Mouse (Mus musculus) T-helper 2 cell (primary cell): ENCODE results near the gene Zcchc7.

Experiments used
- in situ Hi-C: fragments of 300-600 bp; cut with MboI, MseI; formaldehyde crosslinking; loops from one replicate; pipeline ENCODE4 v1.15.1; 2025; ENCODE audit warnings: high pct_unique_total_duplicates

Gene Zcchc7

GRCm38 (mm10) chr4:44917312-44917848 lies 161.7 kb downstream of the Zcchc7 start:
- in situ Hi-C loops = no loop called here

DNA sequence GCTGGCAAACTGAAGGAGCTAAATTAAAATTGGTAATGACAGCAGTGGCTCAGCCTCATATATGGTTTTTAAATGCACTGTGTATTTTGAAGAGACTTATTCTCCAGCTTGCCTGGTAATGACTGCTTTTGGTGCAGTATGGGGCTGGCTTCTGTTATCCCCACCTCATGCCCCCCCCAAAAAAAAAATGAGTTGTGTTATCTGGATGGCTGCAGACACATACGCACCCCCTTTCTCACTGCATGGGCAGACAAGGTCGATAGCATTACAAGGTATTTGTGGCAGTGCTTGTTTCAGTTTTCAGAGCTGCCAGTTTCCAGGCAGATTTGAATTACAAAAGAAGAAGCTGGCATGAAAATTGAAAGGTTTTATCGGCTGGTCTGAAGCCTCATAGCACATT lies 162.2 kb downstream of the Zcchc7 start:
- in situ Hi-C loops = no loop called here

DNA sequence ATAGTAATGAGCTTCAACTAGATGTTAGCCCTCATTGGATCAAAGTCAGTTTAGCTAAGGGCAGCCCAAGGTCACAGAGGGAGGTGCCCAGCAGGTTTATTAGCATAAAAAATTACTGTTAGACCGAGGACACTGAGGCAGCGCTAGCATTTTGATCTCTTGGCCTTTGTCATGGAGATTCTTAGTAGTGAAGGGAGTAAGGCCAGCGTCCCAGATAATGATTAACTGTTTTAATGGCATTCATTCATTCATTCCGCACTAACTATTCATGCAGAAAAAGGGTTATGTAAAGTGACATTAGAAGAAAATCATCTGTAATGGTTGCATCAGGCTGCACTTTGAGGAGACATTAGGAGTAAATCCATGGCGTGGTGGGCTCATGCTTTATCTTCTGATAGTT lies 165.2 kb downstream of the Zcchc7 start:
- in situ Hi-C loops = no loop called here

GRCm38 (mm10) chr4:44922466-44923128 lies 166.9 kb downstream of the Zcchc7 start:
- in situ Hi-C loops = no loop called here

- in situ Hi-C loops = no loop called here
These were observed 167.4 kb downstream of the Zcchc7 start for GRCm38 (mm10) chr4:44923129-44923481.

GRCm38 (mm10) chr4:44927934-44928333 lies 172.3 kb downstream of the Zcchc7 start:
- in situ Hi-C loops = loop anchor here (25.0 kb wide), 1 partner anchor 391 kb away; no protein-coding TSS in a partner anchor

DNA sequence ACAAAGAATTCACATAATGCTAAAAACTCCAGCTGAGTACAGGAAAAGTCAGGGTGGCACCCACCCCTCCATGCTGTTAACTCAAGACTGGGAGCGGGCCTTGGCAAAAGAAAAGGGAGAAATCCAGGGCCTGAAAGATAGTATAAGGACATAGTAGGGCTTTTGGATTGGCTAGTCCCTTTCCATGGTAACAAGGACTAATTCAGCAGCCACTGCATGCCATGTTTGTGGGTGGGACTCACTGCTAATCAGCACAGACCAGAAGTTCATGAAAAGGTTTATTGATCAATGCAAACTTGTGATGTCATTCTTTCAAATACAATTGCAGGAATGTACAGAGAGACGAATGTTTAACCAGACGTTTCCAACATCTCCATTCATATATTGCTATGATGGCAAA lies 173.1 kb downstream of the Zcchc7 start:
- in situ Hi-C loops = loop anchor here (25.0 kb wide), 1 partner anchor 391 kb away; no protein-coding TSS in a partner anchor

DNA sequence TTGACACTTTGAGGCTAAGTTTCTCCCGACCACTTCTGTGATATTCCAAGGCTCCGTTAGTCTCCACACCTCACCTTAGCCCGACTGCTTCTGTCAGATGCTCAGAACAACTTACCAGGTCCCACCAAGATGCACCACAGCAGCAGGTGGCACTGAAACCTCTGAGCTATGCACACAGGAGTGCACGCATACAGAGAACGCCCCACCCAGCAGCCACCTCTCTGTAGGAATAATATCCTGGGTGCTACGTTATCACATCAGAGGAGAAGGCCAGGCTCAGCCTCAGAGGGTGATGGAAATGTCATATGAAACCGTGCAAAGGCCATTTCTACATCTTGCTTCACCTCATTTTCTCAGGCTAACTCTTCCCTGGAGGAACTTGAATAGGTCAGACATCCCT lies 174.7 kb downstream of the Zcchc7 start:
- in situ Hi-C loops = loop anchor here (25.0 kb wide), 1 partner anchor 393 kb away; no protein-coding TSS in a partner anchor

GRCm38 (mm10) chr4:44931732-44932131 lies 176.1 kb downstream of the Zcchc7 start:
- in situ Hi-C loops = loop anchor here (25.0 kb wide), 1 partner anchor 394 kb away; no protein-coding TSS in a partner anchor

DNA sequence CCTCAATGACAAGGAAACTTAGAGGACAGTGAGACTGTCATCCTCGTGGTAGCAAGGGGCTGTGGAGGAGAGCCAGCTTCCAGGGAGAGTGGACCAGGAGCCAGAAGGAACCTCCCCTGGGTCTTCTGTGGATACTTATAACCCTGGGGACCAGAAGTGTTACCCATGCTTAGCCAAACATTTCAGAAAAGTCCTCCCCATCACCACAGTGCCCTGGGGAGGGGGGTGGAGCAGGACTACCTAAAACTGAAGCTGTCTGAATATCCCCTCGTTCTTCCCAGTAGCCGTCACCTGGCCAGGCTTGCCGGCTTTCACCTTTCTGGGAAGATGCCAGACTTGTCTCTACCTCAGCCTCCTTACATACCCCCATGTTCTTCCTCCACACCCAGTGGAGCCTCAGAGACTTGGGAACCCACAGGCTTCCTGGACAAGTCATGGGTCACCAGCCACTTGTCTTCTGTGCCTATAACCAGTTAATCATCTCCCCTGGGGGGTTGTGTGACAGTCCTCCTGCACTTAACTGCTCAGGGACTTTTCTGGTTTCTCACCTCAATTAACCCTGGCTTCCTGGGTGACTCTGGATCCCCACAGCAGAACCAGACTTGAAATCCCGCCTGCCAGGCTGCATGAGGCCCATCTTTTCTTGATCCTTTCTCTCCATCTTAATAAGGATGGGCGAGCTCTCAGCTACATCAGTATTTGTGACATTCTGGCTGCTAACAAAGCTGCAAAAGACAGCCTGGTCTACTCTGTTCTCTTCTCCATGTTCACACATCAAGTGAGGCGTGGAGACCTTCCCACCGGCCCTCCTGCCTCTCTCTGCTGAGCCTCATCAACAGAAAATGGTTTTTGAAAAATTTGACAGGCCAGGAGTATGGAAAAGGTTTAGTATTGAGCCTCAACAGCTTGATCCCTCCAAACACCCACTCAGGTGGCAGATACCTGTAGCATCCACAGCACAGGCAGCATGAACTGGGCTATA lies 183.0 kb downstream of the Zcchc7 start:
- in situ Hi-C loops = loop anchor here (25.0 kb wide), 1 partner anchor 401 kb away; no protein-coding TSS in a partner anchor

- in situ Hi-C loops = loop anchor here (25.0 kb wide), 1 partner anchor 402 kb away; no protein-coding TSS in a partner anchor
These were observed 184.0 kb downstream of the Zcchc7 start for GRCm38 (mm10) chr4:44939576-44940249.

GRCm38 (mm10) chr4:44940286-44940685 lies 184.6 kb downstream of the Zcchc7 start:
- in situ Hi-C loops = loop anchor here (25.0 kb wide), 1 partner anchor 403 kb away; no protein-coding TSS in a partner anchor

- in situ Hi-C loops = loop anchor here (25.0 kb wide), 1 partner anchor 405 kb away; no protein-coding TSS in a partner anchor
These were observed 186.6 kb downstream of the Zcchc7 start for GRCm38 (mm10) chr4:44942237-44942636.

- in situ Hi-C loops = loop anchor here (25.0 kb wide), 1 partner anchor 406 kb away; no protein-coding TSS in a partner anchor
These were observed 187.8 kb downstream of the Zcchc7 start for GRCm38 (mm10) chr4:44943480-44943879.

DNA sequence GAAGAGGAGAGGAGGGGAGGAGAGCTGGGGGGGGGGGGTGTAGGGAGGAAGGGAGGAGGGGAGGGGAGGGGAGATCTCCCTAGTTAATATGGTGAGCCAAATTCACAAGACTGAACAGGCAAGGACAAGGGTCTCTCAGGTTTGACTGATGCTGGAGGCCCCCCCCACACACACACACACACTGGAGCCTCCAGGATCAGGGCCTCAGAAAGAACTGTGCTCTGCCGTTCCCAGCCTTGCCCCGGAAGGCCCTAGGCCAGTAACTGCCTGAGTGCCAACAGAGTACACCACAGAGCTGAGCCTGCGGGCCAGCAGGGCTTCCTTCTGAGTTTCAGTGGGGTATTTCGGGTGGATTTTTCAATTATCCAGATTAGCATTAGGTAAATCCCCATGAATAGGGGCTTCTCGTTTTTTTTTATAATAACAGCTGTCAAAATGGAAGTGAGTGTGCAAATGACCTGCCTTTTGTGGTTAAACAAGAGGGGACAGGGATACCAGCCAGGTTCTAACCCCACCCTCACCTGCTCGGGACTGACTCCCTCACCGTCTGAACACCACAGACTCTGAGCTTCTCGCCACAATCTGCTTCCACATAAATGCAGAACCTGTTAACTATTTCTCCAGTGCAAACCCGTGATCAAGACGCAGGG lies 188.9 kb downstream of the Zcchc7 start:
- in situ Hi-C loops = loop anchor here (25.0 kb wide), 1 partner anchor 407 kb away; no protein-coding TSS in a partner anchor

DNA sequence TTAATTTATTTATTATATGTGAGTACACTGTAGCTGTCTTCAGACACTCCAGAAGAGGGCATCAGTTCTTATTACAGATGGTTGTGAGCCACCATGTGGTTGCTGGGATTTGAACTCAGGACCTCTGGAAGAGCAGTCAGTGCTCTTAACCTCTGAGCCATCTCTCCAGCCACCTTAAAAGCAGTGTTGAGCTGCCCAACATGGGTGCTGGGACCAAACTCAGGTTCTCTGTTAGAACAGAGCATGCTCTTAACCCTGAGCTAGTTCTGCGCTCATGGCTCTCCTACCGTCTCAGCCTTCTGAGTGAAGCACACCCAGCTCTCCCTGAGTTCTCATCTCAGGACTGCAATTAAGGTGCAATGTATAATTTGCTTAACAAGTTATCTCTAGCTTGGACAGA lies 190.4 kb downstream of the Zcchc7 start:
- in situ Hi-C loops = loop anchor here (25.0 kb wide), 1 partner anchor 409 kb away; no protein-coding TSS in a partner anchor

DNA sequence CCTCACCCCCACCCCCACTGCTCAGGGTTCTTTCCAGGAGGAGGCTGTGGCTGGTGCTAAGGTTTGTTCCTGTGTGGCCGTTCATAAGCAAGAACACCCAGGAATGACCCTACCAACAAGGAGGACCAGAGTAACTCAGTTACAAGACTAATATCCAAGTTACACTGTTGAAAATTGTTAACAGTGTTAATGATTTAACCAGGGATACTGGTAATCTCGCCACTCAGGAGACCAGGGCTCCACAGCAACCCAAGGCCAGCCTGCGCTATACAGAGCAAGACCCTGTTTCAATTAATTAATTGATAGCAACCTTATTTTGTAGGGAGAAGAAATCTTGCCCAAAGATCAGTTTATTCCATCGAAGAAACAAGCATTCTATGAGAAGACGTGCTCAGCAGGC lies 191.8 kb downstream of the Zcchc7 start:
- in situ Hi-C loops = loop anchor here (25.0 kb wide), 1 partner anchor 410 kb away; no protein-coding TSS in a partner anchor

DNA sequence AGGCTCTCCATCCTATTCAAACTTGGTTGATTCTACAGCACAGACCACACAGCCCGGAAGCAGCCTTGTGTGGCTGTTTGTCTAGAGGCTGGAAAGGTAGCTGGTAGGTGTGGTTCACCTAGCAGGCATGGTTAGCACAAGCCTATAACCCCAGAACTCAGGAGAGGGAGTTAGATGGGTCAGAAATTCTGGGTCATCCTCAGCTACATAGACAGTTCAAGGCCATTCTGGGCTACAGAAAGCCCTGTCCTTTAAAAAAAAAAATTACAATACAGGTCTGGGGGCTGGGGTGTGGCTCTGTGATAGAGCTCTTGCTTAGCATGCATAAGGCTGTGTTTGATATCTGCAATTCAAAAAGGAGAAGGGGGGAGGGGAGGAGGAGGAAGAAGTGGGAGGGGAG lies 192.6 kb downstream of the Zcchc7 start:
- in situ Hi-C loops = loop anchor here (25.0 kb wide), 1 partner anchor 411 kb away; no protein-coding TSS in a partner anchor

GRCm38 (mm10) chr4:44953041-44953440 lies 197.4 kb downstream of the Zcchc7 start:
- in situ Hi-C loops = no loop called here

- in situ Hi-C loops = no loop called here
These were observed 203.1 kb downstream of the Zcchc7 start for GRCm38 (mm10) chr4:44958776-44959175.
